Mouse (Mus musculus): ENCODE measurements at regions not wholly inside any gene's neighbourhood (a gene's known extent, or its start where the extent isn't known, plus 50 kb on each side); places are given as distances from the start of the nearest gene placed in this dataset.

DNA sequence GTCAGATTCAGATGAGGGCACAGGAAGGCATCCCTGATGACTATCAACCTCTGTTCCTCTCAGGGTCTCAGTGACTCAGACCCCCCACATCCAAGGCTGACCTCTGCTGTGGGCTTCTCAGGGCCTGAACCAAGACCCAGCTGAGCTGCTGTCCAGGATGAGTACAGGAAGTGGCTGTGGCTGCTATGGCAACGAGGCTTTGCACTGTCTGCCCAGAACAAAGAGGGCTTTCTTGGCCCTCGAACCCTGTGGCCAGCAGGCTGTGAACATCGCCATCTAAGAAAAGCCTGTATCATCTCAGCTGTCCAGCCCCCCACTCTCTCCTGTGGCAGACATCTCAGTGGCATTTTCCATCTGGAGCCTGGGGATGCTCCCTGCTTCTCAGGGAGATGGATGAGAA lies 159.5 kb downstream of the 3100002H09Rik start:
- no peak for ATAC-seq (ENCODE audit: poor library complexity, severe bottlenecking)

DNA sequence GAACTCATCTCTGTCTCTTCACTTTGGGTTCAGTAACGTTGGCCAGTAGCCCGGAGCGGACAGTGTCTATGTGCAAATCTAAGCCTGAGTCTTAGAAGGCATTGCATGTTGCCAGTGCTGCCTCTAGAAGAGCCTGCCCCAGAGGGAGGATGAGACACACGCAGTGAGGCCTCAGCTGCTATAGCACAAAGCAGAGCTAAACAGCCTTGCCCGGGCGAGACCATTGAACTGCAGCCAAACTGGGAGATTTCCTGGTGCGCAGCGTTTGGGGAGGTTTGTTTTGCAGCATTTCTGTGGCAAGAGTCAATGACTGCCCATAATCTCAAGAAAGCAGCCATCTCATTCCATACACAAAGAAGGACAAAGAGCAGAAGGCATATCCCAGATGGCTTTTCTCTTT lies 164.0 kb downstream of the 3100002H09Rik start:
- no peak for ATAC-seq (ENCODE audit: poor library complexity, severe bottlenecking)

DNA sequence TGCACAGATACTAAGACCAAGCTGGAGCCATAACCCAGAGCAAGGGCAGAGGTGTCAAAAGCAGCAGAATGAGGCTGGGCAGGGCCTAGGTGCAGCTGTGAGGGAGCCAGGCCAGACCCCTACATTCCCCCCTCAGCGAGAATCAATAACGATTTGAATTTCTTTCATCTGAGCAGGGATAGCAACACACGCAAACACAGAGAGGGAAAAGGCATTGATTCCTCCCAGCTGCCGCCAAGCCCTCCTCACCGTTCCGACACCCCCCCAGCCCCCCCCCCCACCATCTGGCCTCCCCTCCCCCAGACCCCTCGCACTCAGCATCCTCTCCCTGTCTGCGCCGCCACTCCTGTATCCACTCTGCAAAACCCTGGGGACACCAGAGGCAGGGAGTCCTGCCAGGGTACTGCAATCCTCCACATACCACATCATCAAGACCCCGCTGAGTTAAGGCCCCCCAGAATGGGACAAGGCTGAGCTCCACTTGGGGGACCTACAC lies 166.9 kb downstream of the 3100002H09Rik start:
- no peak for ATAC-seq (ENCODE audit: poor library complexity, severe bottlenecking)

DNA sequence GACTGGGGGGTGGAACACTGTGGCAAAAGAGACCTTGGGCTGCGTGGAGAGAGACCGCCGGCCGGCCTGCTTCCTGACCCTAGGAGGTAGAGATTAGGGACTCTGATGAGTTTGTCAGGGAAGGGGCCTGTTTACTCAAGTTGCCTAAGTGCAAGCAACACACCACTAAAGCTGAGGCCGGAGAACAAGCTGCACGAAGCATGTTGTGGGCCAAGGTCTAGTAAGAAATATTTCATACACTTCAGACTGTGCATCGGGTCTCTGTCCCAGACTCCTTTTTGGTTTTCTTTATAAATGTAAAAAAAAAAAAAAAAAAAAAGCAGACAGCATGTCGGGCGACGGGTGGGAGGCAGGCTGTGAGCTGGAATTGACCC lies 167.5 kb downstream of the 3100002H09Rik start:
- no peak for ATAC-seq (ENCODE audit: poor library complexity, severe bottlenecking)

DNA sequence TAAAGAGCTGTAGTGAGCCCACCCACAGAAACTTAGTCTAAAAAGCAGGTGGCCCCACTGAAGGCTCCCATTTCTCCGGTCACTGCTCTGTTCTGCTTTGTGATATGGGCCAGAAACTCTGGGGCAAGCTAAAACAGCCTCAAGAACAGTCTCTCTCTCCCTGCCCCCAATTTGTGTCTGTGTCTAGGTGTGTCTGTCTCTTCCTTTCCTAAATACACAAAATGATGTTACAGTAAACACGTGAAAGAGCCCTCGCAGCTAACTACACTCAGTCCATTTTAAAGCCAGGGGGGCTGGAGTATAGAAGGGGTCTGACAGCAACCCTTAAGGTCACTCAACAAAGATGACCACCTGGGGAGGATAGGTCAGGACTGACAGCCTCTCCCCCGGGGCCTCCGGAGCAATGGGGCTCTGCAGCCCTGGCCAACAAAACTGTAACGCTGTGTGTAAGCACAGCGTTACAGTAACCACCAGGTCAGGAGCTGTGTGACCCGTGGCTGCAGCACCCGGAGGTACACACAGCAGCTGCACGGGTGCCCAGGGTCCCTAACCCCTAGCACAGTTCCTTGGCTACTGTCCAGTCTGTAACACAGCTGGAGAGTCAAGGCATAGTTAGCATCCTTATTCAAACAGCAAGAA lies 168.0 kb downstream of the 3100002H09Rik start:
- ATAC-seq (ENCODE audit: poor library complexity, severe bottlenecking) = no peak

DNA sequence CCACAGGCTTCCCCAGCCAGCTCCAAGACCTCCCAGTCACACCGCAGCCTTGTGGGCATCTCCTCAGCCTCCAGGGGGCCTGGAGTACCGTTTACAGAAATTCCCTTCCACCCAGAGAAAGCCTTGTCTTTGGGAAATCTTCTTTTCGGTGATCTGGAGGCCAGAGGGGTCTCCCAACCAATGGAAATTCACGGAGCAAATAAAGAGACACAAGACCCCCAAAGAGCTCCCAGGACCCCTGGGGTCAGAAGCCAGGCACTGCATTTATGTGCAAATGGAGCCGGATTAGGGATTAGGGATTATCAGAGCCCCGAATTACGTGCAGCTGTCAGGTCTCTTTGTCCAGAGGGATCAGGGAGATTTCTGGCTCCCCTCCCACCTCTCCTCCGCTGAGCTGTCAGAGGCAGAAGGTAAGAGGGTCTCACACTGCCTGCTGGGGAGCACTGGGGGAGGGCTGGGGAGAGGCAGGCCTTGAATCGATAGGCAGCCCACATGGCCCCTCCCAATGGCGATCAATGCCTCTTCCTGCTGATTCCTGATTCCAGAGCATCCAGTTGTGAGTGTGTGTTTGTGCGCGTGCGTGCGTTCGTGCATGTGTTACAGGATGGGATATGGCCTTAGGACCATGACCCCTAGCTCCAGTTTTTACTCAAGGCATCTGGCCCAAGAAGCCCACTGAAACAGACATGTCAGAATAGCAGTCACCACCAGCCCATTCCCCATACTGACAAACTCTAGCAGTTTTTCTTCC lies 168.7 kb downstream of the 3100002H09Rik start:
- ATAC-seq (ENCODE audit: poor library complexity, severe bottlenecking) = no peak

DNA sequence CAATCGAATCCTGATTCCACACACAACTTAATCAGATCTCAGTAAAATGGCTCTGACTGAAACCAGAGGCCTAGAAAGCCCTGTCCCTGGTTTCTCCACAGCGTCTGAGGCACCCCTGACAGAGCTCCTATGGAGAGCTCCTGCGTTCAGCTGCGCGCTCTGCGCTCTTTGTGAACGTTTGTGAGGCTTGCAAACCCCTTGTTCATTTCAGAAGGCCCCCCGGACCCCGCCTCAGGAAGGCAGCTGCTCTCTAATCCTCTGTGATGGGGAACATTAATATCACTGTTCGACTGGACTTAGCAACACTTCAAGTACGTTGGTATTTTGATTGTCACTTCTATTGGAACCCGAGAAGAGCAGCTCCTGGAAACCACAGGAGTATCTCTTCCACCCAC lies 175.6 kb downstream of the 3100002H09Rik start:
- ATAC-seq (ENCODE audit: poor library complexity, severe bottlenecking) = no peak

DNA sequence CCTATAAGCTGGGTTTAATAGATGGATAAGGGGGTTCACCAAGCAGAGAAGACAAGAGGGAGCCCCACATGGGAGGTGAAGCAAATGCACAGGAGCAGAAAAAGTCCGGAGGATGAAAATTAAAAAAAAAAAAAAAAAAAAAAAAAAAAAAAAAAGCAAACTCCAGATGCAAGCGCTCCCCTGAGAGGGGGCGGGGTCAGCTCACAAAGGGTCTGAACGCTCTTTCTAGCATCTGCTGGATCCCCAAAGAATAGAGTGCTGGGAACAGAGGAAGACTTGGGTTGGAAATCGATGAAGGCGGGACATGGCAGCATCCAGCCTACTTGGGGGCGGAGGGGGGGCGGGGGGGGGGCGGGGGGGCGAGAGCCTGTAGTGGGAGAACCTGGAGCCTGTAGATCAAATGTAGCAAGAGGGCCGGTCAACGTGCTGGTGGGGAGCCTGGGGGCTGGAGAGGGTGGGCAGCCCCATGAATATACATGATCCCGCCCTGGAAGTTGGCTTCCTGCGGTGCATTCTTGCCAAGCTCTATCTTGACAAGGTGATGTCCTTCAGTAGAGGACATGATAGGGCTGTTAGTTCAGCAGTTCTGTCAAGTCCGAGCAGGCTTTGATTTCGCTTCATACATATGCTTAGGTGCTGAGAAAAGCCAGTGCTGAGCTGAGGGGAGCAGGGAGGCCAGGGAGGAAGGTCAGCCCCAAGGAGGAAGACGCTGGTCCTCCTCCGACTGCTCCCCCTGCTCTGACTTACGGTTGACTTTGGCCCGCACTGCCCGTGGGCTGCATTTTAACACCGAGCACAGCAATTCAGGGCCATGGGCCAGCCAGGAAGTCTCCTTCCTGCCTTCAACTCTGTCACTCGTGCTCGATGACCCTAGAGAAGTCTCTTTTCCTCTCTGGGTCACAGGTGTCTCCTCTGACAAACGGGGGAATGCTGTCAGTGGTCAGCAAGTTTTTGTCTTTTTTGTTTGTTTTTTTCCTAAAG lies 176.3 kb downstream of the 3100002H09Rik start:
- no peak for ATAC-seq (ENCODE audit: poor library complexity, severe bottlenecking)

DNA sequence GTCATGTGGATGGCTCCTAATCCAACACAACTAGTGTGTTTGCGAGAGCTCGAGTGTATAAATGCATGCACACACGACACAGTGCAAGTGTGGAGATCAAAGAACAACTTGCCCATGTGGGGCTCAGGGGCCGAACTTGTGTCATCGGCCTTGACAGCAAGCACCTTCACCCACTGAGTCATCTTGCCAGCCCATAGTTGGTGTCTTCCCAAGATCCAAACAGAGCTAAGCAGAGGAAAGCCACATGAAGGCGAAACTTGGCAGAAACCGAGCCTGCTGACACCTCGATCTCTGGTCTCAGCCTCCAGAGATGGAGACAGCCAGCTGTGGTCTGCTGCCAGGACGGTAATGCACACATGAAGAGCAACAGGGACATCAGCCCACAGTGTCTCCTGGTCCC lies 177.1 kb downstream of the 3100002H09Rik start:
- no peak for ATAC-seq (ENCODE audit: poor library complexity, severe bottlenecking)

DNA sequence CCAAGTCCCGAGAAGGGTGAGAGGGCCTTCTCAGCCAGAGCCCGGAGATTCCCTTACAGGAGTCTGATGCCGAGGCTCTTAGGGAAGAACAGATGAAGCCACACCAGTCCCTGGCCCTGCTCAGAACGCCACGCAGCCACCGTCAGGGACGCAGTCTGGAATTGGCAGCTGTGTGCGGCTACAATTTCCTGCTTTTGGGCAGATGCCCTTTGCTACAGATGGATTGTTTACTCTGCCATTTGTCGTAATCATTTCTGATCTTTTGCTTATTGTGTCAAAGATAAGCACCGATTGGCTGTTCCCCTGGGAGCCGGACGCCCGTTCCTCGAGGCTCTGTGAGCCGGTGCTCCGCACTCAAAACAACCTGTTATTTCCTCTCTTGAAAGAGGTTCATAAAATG lies 179.4 kb downstream of the 3100002H09Rik start:
- no peak for ATAC-seq (ENCODE audit: poor library complexity, severe bottlenecking)

DNA sequence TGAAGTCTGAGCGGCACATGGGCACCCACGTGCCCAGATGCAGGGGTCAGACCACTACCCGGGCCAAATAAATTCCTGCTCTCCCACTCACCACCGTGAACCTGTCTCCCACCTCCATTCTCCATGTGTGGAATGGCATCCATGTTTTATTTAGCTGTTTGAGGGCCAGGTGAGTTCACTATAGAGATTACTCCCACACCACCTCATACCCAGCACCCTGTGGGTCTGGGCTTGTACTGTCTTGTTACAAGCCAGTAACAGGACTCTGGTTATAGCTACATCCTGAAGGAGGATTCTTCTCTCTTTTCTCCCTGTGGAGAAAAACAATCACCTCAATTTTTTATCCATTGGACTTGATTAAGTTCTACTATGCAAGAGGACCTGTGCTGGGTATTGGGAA lies 181.8 kb downstream of the 3100002H09Rik start:
- ATAC-seq (ENCODE audit: poor library complexity, severe bottlenecking) = no peak

DNA sequence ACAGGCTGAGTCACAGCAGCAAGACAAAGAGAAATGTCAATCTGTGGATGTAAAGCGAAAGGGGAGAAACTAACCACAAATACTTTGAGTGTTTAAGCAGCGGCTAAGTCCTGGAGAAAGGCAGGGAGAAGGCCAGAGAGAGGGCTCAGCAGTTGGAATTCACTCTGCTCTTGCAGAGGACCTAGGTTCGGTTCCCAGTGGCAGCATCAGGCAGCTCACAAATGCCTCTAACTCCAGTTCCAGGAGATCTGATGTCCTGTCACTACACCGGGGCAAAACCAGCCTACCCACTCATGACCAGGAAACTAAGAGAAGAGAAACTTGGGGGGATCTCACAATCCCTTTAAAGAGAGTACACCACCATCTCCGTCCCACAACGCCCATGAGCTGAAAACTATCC lies 188.2 kb downstream of the 3100002H09Rik start:
- ATAC-seq (ENCODE audit: poor library complexity, severe bottlenecking) = no peak

DNA sequence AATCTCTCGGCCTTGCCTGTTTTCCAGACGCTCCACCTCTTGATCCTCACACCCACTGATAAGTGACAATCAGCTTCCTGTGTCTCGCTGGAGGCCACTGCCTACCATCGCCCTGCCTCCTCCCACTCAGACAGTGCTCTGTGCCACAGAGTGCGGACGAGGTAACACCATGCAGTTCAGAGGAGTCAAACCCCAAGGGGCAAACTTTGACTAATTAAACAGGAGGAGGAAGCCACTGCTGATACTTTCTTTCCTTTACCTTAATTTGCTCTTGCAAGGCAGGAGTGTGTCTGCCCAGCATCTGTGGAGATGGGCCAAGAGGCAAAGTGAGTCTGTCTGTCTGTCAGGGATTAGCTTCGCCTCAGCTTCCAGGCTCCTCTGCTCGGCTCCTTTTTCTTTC lies 192.2 kb downstream of the 3100002H09Rik start:
- ATAC-seq (ENCODE audit: poor library complexity, severe bottlenecking) = no peak

DNA sequence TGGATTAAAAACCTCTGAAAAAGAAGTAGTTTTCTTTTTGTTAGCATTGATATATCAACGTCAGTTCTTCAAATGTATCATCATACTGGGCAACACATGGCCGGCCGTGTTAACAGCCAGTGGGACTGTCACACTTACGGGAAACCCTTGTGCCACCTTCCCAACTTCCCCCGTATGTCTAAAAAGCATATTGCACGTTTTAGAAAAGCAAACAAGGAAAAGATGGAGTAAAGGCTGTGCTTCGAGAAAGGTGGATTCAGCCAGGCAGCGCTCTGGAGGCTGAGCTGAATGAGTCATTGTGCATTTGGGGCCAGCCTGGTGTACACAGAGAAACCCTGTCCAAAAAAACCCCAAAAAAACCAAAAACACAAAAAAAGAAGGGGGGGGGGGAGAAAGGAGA lies 193.4 kb downstream of the 3100002H09Rik start:
- ATAC-seq (ENCODE audit: poor library complexity, severe bottlenecking) = no peak

DNA sequence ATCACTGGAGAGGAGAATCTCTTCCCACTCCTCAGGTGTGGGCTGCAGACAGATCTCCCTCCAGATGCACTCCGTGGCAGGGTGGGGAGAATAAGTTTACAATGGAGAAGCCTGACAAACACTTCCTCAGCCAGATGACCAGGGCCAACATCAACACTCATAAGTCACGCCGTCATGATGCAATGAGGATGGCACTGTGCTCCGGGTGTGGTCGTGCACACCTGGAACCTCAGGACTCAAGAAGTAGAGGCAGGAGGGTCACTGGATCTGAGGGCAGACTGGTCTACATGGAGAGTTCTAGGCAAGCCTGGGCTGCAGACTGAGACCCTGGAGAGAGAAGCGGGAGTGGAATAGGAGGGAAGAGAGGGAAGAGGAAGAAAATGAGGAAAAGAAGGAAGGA lies 194.3 kb downstream of the 3100002H09Rik start:
- ATAC-seq (ENCODE audit: poor library complexity, severe bottlenecking) = no peak

DNA sequence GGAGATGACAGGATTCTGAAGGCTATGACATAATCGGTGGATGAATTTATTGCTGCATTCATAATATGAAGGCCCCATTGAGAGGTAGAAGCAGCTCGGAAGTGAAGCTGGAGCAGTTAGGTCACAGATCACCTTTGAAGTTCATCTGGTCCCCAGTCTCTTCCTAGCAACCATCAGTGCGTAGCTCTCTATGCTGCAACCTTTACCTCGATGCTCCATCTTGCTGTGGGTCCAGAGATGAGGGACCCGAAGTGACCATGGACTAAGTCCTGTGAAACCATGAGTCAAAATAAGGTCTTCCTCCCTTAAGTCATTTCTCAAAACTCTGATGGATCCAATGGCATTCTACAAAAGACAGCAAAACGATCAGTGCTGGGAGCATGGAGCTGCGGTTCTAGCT lies 196.2 kb downstream of the 3100002H09Rik start:
- no peak for ATAC-seq (ENCODE audit: poor library complexity, severe bottlenecking)

DNA sequence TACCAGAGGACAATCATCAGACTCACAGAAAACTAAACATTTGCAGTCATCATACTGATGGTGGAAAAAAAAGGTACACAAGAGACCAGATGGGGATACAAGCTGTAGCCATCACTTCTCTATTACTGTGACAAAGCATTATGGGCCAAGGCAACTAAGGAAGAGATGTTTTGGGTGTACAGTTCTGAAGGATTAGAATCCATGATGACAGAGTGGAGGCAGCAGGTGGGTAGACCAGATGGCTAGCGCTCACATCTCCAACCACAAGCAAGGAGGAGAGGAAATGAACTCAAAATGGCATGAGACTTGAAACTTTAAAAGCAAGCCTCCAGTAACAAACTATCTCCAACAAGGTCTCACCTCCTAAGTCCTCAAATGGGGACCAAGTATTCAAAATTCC lies 201.3 kb downstream of the 3100002H09Rik start:
- no peak for ATAC-seq (ENCODE audit: poor library complexity, severe bottlenecking)

DNA sequence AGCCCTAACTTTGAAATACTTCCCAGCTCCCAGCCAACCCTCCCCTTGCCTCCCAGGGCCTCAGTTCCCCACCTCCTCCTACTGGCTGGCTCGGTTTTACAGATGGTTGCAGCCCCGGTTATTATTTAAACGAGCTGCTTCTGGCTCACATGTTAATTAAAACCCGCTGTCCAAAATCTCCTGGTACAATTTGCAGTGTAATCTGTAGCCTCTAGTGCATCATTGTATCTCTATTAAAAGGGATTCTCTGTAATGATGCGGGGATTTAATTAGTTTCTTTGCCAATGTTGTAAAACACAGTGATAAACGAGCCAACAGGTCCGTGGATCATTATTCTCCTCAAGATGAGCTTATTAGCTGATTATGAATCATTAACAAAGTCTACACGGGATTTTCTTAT lies 208.5 kb downstream of the 3100002H09Rik start:
- ATAC-seq (ENCODE audit: poor library complexity, severe bottlenecking) = no peak

DNA sequence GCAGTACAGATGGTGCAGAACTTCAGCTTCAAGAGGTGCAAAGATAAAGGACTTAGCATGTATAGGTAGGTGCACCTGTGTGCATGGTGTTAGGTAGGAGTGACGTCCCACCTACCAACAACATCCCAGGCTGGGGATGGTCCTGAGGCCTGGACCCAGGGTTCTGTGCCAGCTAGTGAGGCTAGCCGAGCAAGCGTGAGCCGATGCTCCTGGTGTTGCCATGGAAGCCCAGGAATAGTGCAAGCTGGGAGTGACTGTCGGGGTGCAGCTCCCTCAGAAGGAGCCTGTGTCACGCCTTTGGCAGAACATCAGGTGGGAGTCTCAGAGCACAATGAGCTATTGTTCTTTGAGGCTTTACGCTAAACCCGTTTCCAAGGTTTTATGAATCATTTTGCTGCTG lies 209.9 kb downstream of the 3100002H09Rik start:
- ATAC-seq (ENCODE audit: poor library complexity, severe bottlenecking) = no peak

DNA sequence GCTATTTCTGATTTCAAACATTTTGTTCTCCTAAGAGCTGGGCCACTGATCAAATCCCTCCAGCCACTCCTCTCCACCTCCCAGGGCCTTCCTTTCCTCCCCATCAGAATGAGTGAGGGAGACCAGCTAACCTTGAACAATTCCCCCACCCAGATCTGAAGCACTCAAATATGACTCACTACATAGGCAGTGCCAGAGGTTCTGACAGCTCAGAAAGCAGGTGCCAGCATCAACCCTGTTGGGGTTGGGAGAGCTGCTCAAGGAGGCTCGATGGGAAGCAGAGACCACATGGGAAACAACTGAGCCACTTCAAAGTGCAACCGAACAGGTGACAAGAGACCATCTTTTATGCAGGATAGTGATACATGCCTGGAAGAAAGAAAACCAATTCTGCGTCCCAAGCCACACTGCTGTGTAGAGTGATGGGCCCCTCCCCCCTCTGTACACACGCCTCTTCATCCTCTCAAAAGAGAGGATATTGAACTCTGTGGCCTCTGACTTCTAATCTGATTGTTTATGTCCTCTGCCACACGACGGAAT lies 210.4 kb downstream of the 3100002H09Rik start:
- no peak for ATAC-seq (ENCODE audit: poor library complexity, severe bottlenecking)

DNA sequence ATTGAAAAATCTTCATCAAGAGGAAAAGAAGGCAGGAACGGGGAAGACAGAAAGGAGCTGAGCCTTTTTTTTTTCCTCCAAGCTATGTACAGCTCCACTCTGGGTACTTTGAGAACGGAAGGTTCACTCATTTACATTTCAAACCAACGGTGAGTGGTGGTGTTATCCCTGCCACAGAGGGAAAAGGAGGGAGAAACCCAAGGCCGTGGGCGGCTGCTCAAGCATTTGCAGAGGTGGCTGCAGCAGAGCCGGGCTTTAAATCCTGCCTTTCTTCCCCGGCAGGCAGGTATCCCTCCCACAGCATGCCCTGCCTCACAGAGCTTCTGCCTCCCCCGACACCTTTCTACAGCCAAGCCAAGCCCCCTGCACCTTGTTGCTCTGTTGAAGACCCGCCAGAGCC lies 212.2 kb downstream of the 3100002H09Rik start:
- no peak for ATAC-seq (ENCODE audit: poor library complexity, severe bottlenecking)

All from megakaryocyte, adult 5-6 weeks (primary cell).